Mouse (Mus musculus) B cell, adult 67 days (primary cell): Measurements from ENCODE around the gene Gm17469. TPM values are rescaled to one million over a fixed set of nuclear protein-coding genes. Genes with fewer than 3 reads are reported as not detected.

Experiments
- total RNA-seq, 2 experiments: library from RNA; stranded (reverse); gene quantifications; 4 replicates each; pipeline ENCODE4 v1.2.4; 2023

The Gm17469 gene
- not detected for total RNA-seq

DNA sequence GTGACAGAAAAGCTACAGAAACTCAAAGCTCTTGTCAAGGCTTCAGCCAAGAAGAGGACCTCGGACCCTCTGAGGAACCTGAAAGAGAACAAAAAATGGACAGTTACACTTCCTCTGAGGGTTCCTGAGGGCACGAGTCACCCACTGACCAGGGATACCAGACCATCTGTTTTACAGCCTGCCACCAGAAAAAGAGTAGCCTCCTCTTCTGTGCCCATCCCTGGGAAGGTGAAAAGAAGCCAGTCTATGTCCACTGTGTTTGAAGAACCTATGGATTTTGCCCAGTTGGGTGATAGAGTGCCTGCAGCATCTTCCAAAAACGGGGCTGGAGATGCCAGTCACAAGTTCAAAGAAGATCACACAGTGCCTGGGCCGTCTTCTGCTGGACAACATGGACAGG is at the start of gene Gm17469:
TSS of gene Gm17469 (plus strand) at position 301 of the 400 bp plus-strand sequence.

Other genes starting within 250 kb of the Gm17469 start
- not detected for gene Gm17584, start 129.3 kb upstream of the Gm17469 start, total RNA-seq